Mouse (Mus musculus) yolk sac, embryonic 10.5 days (tissue): Measurements from ENCODE around the gene Clcn1.
A peak's percentile ranks its signal among the peaks of the same experiment; 100 is the strongest.

Experiments used
- DNase-seq: peaks from one replicate; pipeline ENCODE4 v3.0.0-alpha.2; 2017; ENCODE audit warnings: low spot score

Clcn1 gene

DNA sequence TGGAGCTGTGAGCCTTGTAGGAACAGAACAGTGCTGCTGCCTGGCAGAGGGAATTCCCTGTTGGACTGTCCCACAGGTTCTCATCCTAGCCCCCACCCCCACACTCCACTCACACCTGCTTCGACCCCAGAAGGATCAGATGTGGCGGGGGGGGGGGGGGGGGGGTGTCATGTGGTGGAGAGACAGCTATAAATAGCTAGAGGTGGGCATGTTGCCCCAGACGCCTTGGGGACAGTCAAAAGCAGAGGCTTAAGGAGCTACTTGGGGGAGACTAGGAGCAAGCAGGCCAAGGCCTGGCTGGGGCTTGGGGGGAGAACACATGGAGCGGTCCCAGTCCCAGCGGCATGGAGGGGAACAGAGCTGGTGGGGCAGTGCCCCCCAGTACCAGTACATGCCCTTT, at the start of gene Clcn1:
Gene Clcn1 (plus strand): TSS at position 238 of the 400 bp plus-strand sequence.
- DNase-seq = no peak

DNA sequence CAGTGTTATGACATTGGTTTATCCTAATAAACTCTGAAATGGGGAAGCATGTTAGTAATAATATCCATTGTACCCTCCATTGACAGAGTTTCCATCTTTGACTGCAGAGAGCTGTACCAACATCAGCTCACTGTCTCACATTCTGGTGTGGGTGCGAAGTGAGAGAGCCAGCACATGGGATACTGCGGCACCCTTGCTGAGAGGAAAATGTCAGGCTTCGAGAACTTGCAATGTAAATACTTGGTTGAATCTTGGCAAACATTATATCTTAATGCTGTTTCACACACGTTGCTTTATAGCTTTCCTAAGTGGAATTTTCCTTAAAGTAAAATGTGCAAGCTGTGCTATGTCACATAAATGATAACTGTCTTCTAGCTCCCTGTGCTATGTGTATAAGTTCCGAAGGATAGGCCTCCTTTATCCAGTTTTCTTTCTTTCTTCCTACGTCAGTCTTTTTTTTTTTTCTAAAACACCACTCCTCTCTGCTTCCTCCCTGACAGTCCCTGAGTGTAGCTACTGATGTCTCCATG, 49.1 kb upstream of the Clcn1 start:
- DNase-seq = no peak

DNA sequence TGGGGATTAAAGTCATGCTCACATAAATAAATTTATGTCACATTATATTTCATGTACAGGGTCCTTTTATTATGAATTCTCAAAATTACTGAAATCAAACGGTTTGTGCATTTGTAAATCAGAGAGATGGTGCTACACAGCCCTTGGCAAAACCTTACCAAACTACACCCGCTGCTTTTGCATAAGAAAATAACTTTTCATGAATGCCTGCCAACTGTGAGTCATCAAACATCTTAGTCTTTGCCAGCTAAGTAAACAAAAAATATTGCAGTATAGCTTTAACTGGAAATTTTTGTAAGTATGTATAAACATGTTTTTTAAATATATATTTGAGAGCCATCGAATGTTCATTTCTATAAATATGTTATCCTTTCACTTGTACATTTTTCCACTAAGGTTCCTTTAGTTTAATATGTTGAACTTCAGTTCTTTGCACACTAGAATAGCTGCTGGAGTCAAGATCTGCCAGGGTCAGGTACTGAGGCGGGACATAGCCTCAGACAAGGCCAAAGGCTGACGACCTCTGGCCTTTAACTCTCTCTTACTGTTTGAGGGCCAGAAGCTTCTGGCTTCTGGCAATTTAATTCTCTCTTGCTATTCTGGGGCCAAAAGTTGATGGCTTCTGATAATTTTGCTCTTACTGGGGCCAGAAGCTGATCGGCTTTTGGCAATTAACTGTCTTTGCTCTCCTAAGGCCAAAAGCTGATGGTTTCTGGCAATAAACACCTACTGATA, 45.0 kb upstream of the Clcn1 start:
- no peak for DNase-seq

DNA sequence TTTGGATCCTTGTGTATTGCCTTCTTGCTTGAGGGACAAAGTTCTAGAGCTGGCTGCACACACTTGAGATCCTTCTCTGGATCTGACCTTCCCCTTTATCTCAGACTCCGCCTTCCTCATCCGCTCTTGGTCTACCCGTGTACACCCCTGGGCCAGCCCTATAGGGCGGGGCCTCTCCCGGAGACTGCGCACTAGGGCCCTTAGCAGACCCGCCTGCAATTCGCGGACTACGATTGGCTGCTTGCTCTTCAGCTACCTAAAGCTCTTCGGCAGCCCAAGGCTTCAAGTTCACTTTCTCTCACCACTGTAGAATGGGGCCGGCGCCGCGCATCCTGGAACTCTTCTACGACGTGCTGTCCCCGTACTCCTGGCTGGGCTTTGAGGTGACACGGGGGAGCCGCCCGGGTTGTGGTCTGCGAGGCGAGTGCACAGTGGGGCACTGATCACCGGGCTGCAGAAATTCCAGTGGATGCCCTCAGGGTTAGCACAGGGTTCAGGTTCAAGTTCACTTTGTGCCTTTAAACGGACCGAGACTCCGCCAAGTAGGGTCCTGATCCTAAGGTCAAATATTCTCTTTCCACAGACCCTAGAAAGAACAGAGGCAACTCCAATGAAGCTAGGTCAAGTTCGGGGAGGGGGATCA, 40.7 kb upstream of the Clcn1 start, which contains the start of gene Gstk1:
Gene Gstk1 (plus strand): TSS at position 225 of the 643 bp plus-strand sequence.
- DNase-seq = peak; percentile 83

DNA sequence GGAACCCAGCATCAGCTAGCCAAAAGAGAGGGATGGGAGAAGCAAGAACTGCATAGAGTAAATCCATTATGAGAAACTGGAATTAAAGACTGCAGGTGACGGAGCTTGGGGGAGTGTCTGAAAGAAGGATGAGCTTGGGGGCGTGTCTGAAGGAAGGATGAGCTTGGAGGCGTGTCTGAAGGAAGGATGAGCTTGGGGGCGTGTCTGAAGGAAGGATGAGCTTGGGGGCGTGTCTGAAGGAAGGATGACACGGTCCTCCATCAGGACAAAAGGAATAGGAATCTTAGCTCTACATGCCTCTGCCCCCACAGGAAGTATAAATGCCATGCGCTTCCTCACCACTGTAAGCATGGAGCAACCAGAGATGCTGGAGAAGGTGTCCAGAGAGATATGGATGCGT, 39.3 kb upstream of the Clcn1 start:
- no peak for DNase-seq

DNA sequence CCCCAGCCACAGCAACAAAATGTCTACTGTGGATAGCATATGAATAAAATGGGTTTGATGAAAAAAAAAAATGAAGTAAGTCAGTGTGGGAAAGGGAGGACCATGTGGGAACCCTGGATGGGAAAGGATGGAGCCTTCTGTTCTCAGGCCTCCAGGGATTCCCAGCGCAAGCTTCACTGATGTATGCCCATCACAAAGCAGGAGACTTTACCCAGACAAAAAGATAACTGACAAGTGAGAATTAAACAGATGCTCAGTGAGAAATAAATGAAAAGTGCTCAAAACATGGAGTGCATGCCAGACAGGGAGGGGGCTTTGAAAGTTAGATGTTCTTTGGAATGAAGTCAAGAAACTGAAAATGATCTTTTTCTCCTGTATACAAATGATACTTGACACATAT, 38.5 kb upstream of the Clcn1 start:
- DNase-seq = no peak

DNA sequence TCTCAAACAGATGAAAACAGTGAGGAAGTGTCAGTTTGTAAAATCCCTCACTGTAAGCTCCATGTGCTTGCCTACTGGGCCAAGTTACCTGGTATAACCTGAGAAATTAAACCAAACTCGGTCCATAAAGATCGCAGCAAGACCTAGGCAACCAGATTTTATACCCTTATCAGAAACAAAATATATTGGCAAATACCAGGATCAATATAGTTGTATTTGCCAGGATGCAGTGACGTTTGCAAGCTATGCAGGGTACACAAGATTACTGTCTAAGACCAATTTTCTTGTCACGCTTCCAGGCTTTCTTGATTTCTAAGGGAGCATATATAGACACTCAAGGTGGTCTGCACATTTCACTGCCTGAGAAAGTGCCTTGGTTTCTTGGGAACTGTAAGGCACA, 34.7 kb upstream of the Clcn1 start:
- DNase-seq = no peak

DNA sequence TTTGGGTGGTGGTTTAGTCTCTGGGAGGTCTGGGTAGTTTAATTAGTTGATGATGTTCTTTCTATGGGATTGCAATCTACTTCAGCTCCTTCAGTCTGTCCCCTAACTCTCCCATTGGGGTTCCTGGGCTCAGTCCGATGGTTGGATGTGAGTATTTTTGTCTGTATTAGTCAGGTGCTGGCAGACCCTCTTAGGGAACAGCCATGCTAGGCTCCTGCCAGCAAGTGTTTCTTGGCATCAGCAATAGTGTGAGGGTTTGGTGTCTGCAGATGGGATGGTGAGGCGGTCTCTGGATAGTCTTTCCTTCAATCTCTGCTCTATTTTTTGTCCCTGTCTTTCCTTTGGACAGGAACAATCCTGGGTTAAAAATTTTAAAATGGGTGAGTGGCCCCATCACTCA, 33.4 kb upstream of the Clcn1 start:
- no peak for DNase-seq

DNA sequence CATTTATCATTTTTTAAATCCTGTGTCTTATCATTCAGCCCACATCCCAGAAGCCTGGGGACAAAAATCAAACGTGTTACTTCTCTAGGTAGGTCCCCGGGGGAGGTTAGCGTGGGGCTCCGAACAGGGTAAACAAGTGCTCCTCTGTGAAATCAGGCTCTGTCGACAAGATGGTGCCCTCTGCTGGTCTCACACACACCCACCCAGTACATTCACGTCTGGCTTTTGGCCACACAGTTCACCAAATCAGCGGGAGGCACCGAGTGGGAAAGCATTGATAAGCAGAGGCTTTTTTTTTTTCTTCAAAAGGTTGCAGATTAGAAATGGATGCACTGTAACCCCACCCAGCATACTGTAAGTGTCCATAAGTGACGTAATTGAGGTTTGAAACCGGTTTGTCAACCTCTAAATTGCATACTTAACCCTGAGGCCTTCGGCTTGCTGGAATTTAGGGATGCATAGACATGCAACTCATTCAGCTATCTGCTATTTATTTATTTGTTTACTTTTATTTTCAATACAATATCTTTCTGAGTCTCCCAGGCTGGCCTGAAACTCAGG, 29.1 kb upstream of the Clcn1 start:
- DNase-seq = peak; percentile 18

DNA sequence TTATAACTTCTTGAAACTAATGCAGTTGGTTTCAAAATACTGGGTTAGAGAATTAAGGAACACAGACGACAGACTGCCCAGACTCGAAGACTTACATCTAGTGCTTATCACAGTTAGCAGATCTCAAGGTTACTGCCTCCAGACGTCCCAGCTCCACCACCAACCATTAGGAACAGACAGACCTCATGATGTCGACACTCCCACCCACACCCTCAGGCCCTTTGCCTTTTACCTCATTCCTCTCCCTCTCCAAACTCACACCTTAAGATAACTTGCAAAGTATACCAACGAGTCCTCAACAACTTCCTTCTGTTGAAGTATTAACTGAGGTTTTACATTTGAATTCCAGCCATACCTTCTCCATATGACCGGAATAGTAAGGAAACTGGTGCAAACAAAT, 26.1 kb upstream of the Clcn1 start:
- DNase-seq = no peak

DNA sequence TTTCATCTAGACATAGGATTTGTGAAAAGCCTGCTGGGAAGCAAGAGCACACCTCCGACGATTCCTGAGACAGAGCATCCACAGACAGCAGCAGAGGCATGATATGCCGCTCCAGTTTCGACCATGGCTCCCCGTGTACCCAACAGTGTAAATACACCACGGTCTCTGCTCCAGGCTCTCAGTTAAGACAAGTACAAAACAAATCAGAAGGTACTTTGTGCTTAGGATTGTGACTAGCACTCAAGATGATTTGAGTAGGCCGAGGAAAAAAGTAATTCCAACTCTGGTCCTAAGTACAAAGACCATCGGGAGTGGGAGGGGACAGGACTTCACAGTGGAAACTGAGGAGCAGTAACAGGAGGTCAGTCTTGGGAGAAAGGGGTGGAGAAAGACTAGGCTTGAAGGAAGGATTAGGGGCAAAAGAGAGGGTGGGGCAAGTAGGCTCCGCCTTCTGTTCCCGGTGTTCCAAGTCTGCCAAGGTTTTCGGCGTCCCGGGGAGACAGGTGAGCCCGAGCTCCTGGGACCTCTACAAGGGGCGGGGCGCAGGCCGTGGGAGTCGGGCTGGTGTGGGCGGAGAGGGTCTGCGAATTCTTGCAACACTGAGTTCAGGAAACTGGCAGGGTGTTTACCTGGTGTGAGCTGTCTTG, 24.8 kb upstream of the Clcn1 start, which contains the start of gene Tmem139:
Gene Tmem139 (plus strand): TSS at position 447 of the 647 bp plus-strand sequence.
- peak; percentile 53 for DNase-seq

DNA sequence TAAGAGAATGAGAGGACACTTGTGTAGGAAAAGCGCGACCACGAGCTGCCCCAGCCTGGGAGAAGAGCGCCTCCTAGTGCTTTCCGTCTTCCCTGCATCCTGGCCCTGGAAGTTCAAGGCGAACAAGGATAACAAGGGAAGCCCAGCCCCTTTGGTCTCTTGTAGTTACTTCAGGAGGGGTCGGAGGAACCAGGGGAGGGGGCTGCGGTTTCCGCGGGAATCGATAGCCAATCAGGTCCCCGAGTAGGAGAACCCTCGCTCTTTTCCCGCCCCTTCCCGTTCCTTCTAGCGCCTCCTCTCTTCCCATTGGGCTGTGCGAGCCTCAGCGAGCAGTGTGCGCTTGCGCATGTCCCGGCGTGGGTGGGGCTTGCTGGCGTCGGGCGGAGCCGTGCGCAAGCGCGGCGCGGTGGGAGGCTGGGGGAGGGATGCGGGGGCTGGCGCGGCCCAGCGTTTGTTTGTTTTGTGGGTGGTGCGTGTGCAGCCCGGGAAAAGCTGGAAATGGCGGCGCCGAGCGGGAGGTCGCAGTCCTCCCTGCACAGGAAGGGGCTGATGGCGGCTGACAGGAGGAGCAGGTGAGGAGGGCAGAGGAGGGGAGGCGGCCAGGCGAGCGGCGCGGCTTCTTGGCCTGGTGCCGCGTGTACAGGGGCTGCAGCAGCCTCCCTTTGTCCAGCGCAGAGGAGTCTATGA, 21.7 kb upstream of the Clcn1 start, which contains the start of gene Casp2:
Gene Casp2 (plus strand): TSS at position 360 of the 687 bp plus-strand sequence.
- peak; percentile 99 for DNase-seq

DNA sequence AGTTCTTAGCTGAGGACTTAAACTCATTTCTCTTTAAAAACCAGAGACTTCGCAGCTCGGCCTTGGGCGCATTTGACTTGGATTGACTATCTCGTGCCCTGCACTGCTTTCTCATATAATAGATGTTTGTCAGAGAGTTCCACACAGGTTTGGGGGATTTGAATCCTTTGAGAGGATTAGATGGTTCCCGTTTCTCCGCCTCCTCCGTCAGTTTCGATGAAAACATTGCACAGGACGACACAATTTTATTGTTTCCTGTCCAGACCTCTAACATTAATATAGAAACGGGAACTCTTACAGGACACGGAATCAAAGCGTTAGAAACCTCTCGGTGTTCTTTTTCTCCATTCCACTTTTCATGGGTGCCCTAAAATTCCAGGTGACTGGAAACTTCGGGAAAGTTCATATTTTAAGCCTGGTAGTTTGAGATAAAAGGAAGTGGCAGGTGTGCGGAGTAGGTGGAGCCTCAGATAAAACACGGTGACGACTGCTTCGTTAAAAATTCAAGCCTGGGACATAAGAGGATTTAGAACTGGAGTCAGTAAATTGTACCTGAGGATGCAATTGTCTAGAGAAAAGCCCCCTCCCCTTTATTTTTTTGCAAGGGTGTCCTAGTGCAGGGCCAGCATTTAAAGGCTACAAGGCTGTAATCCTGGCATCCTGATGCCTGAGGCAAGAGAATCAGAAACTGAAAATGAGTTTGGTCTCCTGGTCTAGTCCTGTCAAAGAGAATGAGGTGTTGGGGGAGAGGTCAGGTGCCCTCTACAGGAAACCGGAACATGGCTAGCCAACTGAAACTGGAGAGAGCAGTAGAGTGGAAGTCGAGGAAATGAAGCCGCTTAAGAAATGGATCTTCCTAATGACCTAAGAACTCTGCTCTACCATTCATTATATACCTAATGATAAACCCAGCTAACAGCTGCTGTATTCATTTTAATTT, 20.8 kb upstream of the Clcn1 start:
- DNase-seq = peak; percentile 26

DNA sequence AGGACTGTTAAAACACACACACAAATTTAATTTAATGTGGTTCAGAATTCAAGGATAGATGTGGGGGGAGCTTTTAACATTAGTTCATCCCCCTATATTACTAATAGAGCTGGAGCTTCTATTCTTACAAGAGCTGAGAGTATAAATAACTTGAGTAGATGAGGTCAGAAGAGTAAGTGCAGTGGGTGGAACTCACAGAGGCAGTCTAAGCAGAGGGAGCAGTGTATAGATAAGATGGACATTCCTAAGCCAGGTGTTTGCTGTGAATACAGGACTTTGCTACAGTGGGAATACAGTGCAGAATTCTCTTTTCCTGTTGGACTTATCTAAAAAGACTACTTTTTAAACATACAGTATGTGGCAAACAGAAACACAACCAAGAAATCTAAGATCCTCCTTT, 15.7 kb upstream of the Clcn1 start:
- no peak for DNase-seq

DNA sequence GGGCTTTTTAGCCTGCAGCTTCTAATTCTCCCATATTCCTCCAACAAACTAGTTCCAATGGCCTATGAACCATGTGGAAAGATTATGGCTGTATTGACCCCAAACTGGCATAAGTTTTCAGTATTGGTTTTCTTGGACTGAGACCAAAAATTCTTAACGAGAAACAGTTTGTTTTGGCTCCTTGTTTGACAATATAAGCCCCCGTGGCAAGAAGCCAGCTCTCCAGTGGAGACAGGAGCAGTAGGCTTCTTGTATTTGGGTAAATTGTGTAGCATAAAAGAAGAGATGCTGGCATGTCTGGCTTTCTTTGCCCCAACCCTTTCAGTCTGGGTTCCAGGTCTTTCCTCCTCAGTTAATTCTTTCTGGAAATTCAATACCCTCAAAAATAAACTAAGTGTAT, 10.3 kb upstream of the Clcn1 start:
- no peak for DNase-seq

DNA sequence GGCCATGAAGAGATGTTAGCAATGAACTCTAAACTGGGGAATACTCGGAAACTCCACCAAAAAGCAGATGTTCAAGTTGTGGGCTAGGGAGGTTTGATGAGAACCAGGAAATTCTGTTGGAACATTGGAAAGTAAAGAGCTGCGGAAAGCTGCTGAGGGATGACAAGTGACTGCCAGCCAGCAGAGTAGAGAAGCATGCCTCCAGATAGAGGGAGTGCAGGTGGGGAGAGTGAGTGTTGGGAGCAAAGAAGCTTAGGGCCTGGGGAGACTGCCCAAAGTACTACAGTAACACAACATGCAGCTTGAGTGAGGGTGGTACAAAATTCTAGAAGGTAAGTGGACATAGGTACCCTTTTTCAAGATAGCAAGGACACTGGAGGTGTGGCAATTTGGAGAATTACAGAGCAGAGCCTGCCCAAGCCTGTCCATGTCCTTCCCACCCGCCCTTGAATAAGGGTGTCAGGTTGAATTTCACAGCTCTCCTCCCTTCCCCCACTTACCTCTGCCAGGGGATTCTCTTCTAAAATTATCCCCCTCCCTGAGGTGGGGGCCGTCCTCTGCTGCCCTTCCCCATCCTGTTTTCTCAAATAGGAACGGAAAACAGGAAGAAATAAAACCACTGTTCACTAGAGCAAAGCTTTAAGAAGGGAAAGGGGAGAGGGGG, 3.5 kb upstream of the Clcn1 start:
- no peak for DNase-seq

DNA sequence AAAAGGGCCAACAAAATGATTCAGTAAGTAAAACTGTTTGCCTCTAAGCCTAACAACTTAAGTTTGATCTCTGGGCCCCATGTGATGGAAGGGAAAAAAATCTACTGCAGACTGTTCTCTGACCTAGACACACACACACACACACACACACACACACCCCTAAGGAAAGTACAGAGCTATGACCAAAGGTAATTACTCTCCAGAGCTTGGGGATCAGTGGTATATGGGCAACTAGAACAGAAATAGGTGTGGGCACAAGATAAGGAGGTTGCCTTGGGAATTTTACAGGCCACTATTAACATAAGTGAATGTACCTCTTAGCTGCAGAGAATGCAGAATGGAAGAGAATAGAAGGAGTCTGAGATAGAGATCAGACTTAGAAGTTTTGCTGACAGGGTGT, 1.1 kb downstream of the Clcn1 start:
- DNase-seq = no peak

DNA sequence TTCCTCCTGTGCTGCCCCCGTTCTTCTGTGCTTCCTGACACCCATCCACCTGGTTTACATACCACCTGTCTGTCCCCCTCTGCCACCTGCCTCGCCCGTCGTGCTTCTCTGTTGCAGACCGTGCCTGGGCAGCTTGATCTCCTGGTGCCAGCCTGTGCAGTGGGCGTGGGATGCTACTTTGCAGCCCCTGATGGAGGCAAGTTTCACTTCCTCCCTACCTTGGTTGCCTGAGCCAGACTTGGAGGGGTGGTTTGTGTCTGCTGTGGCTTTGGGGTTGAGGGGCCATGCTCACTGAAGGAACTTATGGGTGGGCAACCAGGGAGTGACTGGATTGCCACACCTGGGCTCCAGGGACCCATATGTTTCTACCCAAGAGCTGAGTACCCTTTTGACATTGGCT, 6.8 kb downstream of the Clcn1 start:
- no peak for DNase-seq

DNA sequence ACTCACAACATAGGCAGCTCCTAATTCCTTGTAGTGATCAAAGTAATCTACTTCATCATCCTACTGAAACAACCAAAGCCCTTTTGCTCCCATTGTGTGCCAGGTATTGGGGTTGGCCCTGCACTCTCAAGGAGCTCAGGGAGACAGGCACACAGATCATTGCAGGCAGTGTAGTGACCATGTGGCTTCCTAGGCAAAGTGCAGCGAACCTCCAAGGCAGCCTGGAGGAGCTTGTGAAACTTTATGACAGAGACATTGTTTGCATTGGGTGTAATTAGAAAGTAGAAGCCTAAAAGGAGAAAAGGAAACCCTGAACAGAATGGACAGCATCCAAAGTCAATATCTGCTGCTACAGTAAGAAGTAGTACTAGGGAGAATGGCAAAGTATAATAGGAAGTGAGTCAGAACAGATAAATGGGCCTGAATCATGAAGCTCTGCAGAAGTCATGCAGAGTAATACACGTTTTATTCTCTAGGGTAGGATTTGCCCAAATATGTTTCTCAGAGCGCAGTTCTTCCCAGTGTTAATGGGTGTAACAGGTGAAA, 9.1 kb downstream of the Clcn1 start:
- no peak for DNase-seq

DNA sequence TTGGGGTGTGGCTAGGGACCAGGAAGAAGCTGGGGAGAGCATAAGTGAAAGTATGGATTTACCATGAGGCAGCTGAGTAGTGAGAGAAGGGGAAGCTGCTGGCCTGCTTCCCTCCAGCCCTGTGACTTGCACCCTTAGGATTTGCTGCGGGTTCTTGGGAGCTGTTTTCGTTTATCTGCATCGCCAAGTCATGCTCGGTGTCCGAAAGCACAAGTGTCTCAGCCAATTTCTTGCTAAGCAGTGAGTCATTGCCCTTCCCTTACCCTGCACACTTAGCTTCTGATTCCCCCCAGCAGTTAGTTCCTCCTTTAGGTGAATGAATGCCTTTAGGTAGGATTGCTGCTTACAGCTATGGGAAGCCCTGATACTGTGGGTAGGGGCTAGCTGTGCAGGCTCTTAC, 12.9 kb downstream of the Clcn1 start:
- DNase-seq = no peak
